ENCODE assay signal across 9 mouse cellular contexts in the genomic region with DNA sequence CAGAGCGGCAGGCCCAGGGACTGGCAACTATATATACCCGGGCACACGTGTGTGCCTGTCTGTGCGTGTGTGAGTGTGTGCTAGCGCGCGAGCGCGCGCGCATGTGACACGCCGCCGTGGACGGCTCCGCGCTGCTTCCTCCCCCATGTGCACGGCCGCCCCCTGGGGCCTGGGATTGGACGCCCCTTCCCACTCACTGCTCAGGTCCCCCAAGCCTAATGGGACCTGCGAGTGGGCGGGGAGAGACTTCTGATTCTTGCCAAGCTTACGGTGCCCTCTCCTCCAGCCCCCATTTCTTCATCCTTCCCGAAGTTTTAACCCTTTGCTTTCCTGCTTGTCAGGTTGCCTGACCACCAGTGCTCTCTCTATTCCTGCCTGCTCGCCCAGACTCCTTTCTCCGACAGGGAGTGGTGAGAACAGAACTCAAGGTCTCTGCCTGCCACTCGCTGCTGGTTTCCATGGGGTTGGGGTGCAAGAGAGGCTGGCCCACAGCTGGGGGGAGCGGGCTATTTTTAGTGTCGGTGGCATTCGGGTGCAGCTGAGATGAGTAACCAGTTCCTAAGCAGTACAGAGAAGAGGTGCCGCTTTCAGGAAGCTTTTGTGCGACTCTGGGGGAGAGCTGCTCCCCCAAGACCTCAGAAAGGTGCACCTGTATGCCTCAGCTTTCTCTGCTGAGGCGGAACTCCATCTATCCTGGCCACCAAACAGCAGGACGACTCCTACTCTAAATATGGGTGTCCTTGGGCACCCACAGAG. TPM values are rescaled to one million over a fixed set of nuclear protein-coding genes. Genes with fewer than 3 reads are reported as not detected.
DNase-seq lines count a peak whose midpoint lies in the region; ATAC-seq and TF ChIP-seq lines count a peak whose summit lies in the region.
"Had no signal": no experiment of that assay in that cellular context is flagged by ENCODE, and none has a peak within 500 bp of the region (broad histone marks: within the 10 kb centered on the region; RNA-seq: fewer than 3 reads in every experiment).

No protein-coding gene starts in this region.

- peak overlapping the region; percentile 42 for H3K4me3 ChIP-seq in lung, embryonic 15.5 days
- no peak overlapping the region for H3K4me3 ChIP-seq in lung, adult 2 months (replicated peaks; ENCODE audit: extremely low read depth, low read depth, low read length)
- H3K4me3 ChIP-seq in heart, embryonic 12.5 days: peak overlapping the region; percentile 56
- H3K4me3 ChIP-seq in stomach, postnatal 0 days (ENCODE audit: low read depth, low read length): peak overlapping the region; percentile 34

- under 1% methylated on average over 34 of the region's 34 CpGs for WGBS in lung, embryonic 15.5 days
- 2% methylated on average over 33 of the region's 34 CpGs for WGBS in lung, adult 2 months
- WGBS in heart, embryonic 12.5 days: under 1% methylated on average over 33 of the region's 34 CpGs
- WGBS in stomach, postnatal 0 days: 1% methylated on average over 26 of the region's 34 CpGs

- no peaks in the 10 kb centered on the region for H3K9me3 ChIP-seq in lung, embryonic 15.5 days
- H3K9me3 ChIP-seq in heart, embryonic 12.5 days (replicated peaks): no peaks in the 10 kb centered on the region
- H3K9me3 ChIP-seq in stomach, postnatal 0 days (ENCODE audit: control insufficient read depth, low read length): no peaks in the 10 kb centered on the region

- peak overlapping the region; percentile 41 for H3K9ac ChIP-seq in lung, embryonic 15.5 days
- peak overlapping the region; percentile 62 for H3K9ac ChIP-seq in heart, embryonic 12.5 days
- peak overlapping the region; percentile 24; the same call in 1 of the 2 replicates for H3K9ac ChIP-seq in stomach, postnatal 0 days (ENCODE audit: low read length)

- H3K27me3 ChIP-seq in lung, embryonic 15.5 days: peaks cover 71% of the 10 kb centered on the region
- peaks cover 77% of the 10 kb centered on the region for H3K27me3 ChIP-seq in heart, embryonic 12.5 days (replicated peaks)
- H3K27me3 ChIP-seq in stomach, postnatal 0 days (ENCODE audit: control insufficient read depth, insufficient read depth, low read length): peaks cover 14% of the 10 kb centered on the region; the same call in 1 of the 2 replicates

- no peak for TF ChIP-seq CTCF in lung, adult 2 months (IDR thresholded peaks at IDR 0.05; ENCODE audit: insufficient read depth, low read length)
- TF ChIP-seq CTCF in stomach, postnatal 0 days (IDR thresholded peaks at IDR 0.05; ENCODE audit: low read depth): peak; percentile 19; the same call in 1 of the 2 replicates

- ATAC-seq in lung, embryonic 15.5 days (ENCODE audit: borderline replicate concordance, extremely low read depth, low FRiP score, low TSS enrichment): no peak
- ATAC-seq in heart, embryonic 12.5 days (ENCODE audit: insufficient number of reproducible peaks, low FRiP score): 0 out of 2 replicates have a peak, but pooled peaks have one; percentile 19
- peak; percentile 33; the same call in 1 of the 2 replicates for ATAC-seq in stomach, postnatal 0 days (ENCODE audit: low FRiP score, low TSS enrichment)

- no peak for DNase-seq in lung, adult 2 months
- peak; percentile 65 to 75 for DNase-seq in adrenal gland, postnatal 36 days
- DNase-seq in layer of hippocampus, adult 9-11 months: peak; percentile 87
- peak; percentile 47 to 59 for DNase-seq in lung, postnatal 4 days
- peak; percentile 48 for DNase-seq in stomach, postnatal 0 days (ENCODE audit: low spot score)
- no peak for DNase-seq in Muller cell, postnatal 12 days (ENCODE audit: inconsistent ontology term)

- peak overlapping the region; percentile 86 for H3K4me2 ChIP-seq in lung, embryonic 15.5 days
- H3K4me2 ChIP-seq in heart, embryonic 12.5 days: peak overlapping the region; percentile 97
- peak overlapping the region; percentile 57 for H3K4me2 ChIP-seq in stomach, postnatal 0 days (replicated peaks; ENCODE audit: low read depth)

- no peak overlapping the region for H3K27ac ChIP-seq in lung, embryonic 15.5 days
- no peak overlapping the region for H3K27ac ChIP-seq in heart, embryonic 12.5 days (ENCODE audit: poor library complexity, severe bottlenecking)
- no peak overlapping the region for H3K27ac ChIP-seq in stomach, postnatal 0 days (replicated peaks)

- TF ChIP-seq POLR2A in lung, adult 2 months (IDR thresholded peaks at IDR 0.05; ENCODE audit: borderline replicate concordance, extremely low read depth, low read depth, low read length): no peak

- peaks cover 43% of the 10 kb centered on the region for H3K4me1 ChIP-seq in lung, embryonic 15.5 days
- H3K4me1 ChIP-seq in lung, adult 2 months (ENCODE audit: control insufficient read depth, insufficient read depth, low read length): peaks cover 5% of the 10 kb centered on the region
- peaks cover 59% of the 10 kb centered on the region for H3K4me1 ChIP-seq in heart, embryonic 12.5 days (replicated peaks)
- peaks cover 2% of the 10 kb centered on the region; the same call in 1 of the 2 replicates for H3K4me1 ChIP-seq in stomach, postnatal 0 days (replicated peaks; ENCODE audit: control insufficient read depth, insufficient read depth)

- peaks cover 20% of the 10 kb centered on the region for H3K36me3 ChIP-seq in lung, embryonic 15.5 days
- peaks cover 23% of the 10 kb centered on the region for H3K36me3 ChIP-seq in heart, embryonic 12.5 days
- H3K36me3 ChIP-seq in stomach, postnatal 0 days (ENCODE audit: control insufficient read depth, insufficient read depth, low read length): peaks cover 4% of the 10 kb centered on the region

- no peak for TF ChIP-seq EP300 in stomach, postnatal 0 days (optimal IDR thresholded peaks at IDR 0.05)

RNA-seq across cellular contexts. Expression of gene Ddn, which starts 1.2 kb away (rescaled TPM):
- polyA plus RNA-seq in lung, embryonic 15.5 days (2015; fragmentation: Nextera tagmentation; extraction: Ambion mirVana): 0.04 TPM in 1 of 2 replicates, not detected in the other
- polyA plus RNA-seq in lung, adult 2 months (2012; rRNA removed): 0.21 and 0.31 TPM in 2 replicates
- under 1 TPM; 0.10 to 0.30 TPM for total RNA-seq in adrenal gland, postnatal 36 days (2021)
- polyA plus RNA-seq in heart, embryonic 12.5 days (2016; fragmentation: Nextera tagmentation; extraction: Ambion mirVana): 0.04 and 0.14 TPM in 2 replicates
- polyA plus RNA-seq in stomach, postnatal 0 days (2015; fragmentation: Nextera tagmentation; extraction: Ambion mirVana): 0.02 TPM in 1 of 2 replicates, not detected in the other

RNA-seq across cellular contexts. Expression of gene Wnt1, which starts 18.4 kb away (rescaled TPM):
- polyA plus RNA-seq in lung, embryonic 15.5 days (2015; fragmentation: Nextera tagmentation; extraction: Ambion mirVana): not detected in 2 replicates
- polyA plus RNA-seq in lung, adult 2 months (2012; rRNA removed): not detected in 2 replicates
- total RNA-seq in adrenal gland, postnatal 36 days (2021): not detected
- not detected in 2 replicates for polyA plus RNA-seq in heart, embryonic 12.5 days (2016; fragmentation: Nextera tagmentation; extraction: Ambion mirVana)
- not detected in 2 replicates for polyA plus RNA-seq in stomach, postnatal 0 days (2015; fragmentation: Nextera tagmentation; extraction: Ambion mirVana)
- total RNA-seq: hematopoietic stem cell, adult 5-6 weeks had no signal

RNA-seq across cellular contexts. Expression of gene Prkag1, which starts 23.2 kb away (rescaled TPM):
- 105 and 113 TPM in 2 replicates for polyA plus RNA-seq in lung, embryonic 15.5 days (2015; fragmentation: Nextera tagmentation; extraction: Ambion mirVana)
- polyA plus RNA-seq in lung, adult 2 months (2012; rRNA removed): 51.0 and 62.8 TPM in 2 replicates
- 10 to 100 TPM; 68.3 to 87.0 TPM for total RNA-seq in adrenal gland, postnatal 36 days (2021)
- polyA plus RNA-seq in heart, embryonic 12.5 days (2016; fragmentation: Nextera tagmentation; extraction: Ambion mirVana): 81.5 and 83.5 TPM in 2 replicates
- 56.2 TPM in 2 replicates for polyA plus RNA-seq in stomach, postnatal 0 days (2015; fragmentation: Nextera tagmentation; extraction: Ambion mirVana)

RNA-seq across cellular contexts. Expression of gene Wnt10b, which starts 30.1 kb away (rescaled TPM):
- polyA plus RNA-seq in lung, embryonic 15.5 days (2015; fragmentation: Nextera tagmentation; extraction: Ambion mirVana): 0.10 TPM in 1 of 2 replicates, not detected in the other
- polyA plus RNA-seq in lung, adult 2 months (2012; rRNA removed): 21.8 and 37.4 TPM in 2 replicates
- 1 to 10 TPM; 1.1 to 1.3 TPM for total RNA-seq in adrenal gland, postnatal 36 days (2021)
- polyA plus RNA-seq in heart, embryonic 12.5 days (2016; fragmentation: Nextera tagmentation; extraction: Ambion mirVana): not detected in 2 replicates
- 0.11 TPM in 1 of 2 replicates, not detected in the other for polyA plus RNA-seq in stomach, postnatal 0 days (2015; fragmentation: Nextera tagmentation; extraction: Ambion mirVana)

RNA-seq across cellular contexts. Expression of gene Arf3, which starts 45.1 kb away (rescaled TPM):
- 45.7 and 45.8 TPM in 2 replicates for polyA plus RNA-seq in lung, embryonic 15.5 days (2015; fragmentation: Nextera tagmentation; extraction: Ambion mirVana)
- polyA plus RNA-seq in lung, adult 2 months (2012; rRNA removed): 110 and 166 TPM in 2 replicates
- 100 to 1,000 TPM; 132 to 140 TPM for total RNA-seq in adrenal gland, postnatal 36 days (2021)
- 46.3 and 46.9 TPM in 2 replicates for polyA plus RNA-seq in heart, embryonic 12.5 days (2016; fragmentation: Nextera tagmentation; extraction: Ambion mirVana)
- polyA plus RNA-seq in stomach, postnatal 0 days (2015; fragmentation: Nextera tagmentation; extraction: Ambion mirVana): 29.5 and 33.1 TPM in 2 replicates

Comparison
In these comparisons a context has a peak if more than half of its experiments do, and no peak if none do; other contexts are left out.
1. DNase-seq: peak in adrenal gland, postnatal 36 days (2 of 2), layer of hippocampus, adult 9-11 months (single experiment), lung, postnatal 4 days (2 of 2) and stomach, postnatal 0 days (single experiment); none in lung, adult 2 months (single experiment) and Muller cell, postnatal 12 days (single experiment).
2. Peak in every context shown above with its lines, with median percentiles within 50 percentile points of each other: H3K4me2 ChIP-seq and H3K9ac ChIP-seq.